Mouse (Mus musculus) forebrain, embryonic 16.5 days (tissue): Measurements from ENCODE around the gene Slc15a5. TPM values are rescaled to one million over a fixed set of nuclear protein-coding genes. Genes with fewer than 3 reads are reported as not detected.

Source experiments
- ATAC-seq: fragments of 200-750 bp; cut with Nextera tagmentation; 2 replicates; pipeline ENCODE4 v1.8.0; 2017; ENCODE audit warnings: mild to moderate bottlenecking, moderate library complexity
- H3K27ac ChIP-seq: fragments of 300-500 bp; sonication (generic); 2 replicates; pipeline ENCODE4 v1.5.1; 2014; ENCODE audit warnings: low read length, control low read depth
- H3K27me3 ChIP-seq: fragments of 300-500 bp; sonication (generic); replicated peaks from 2 replicates; pipeline ENCODE4 v1.6.1; 2014; ENCODE audit warnings: low read length; ENCODE audit not compliant: control insufficient read depth, insufficient read depth
- H3K36me3 ChIP-seq: fragments of 300-500 bp; sonication (generic); 2 replicates; pipeline ENCODE4 v1.6.1; 2014; ENCODE audit not compliant: control insufficient read depth, insufficient read depth
- H3K4me1 ChIP-seq: fragments of 300-500 bp; sonication (generic); replicated peaks from 2 replicates; pipeline ENCODE4 v1.6.1; 2014; ENCODE audit warnings: low read length; ENCODE audit not compliant: control insufficient read depth, insufficient read depth
- H3K4me2 ChIP-seq: fragments of 300-500 bp; sonication (generic); 2 replicates; pipeline ENCODE4 v1.6.1; 2014; ENCODE audit warnings: mild to moderate bottlenecking, low read length, control low read depth
- H3K4me3 ChIP-seq: fragments of 300-500 bp; sonication (generic); replicated peaks from 2 replicates; pipeline ENCODE4 v1.5.1; 2014; ENCODE audit warnings: mild to moderate bottlenecking, low read length, control low read depth
- H3K9ac ChIP-seq: fragments of 300-500 bp; sonication (generic); replicated peaks from 2 replicates; pipeline ENCODE4 v1.6.1; 2014; ENCODE audit warnings: low read depth, low read length, control low read depth
- H3K9me3 ChIP-seq: fragments of 300-500 bp; sonication (generic); 2 replicates; pipeline ENCODE4 v1.6.1; 2016; ENCODE audit warnings: low read length; ENCODE audit not compliant: control insufficient read depth
- WGBS: fragments of 180-500 bp; shearing (Covaris S2); extraction: QIAGEN DNeasy Blood & Tissue Kit; methylation state at CpG from one replicate; pipeline ENCODE4 v1.1.7; 2014; 5-methylcytosine and 5-hydroxymethylcytosine counted together
- polyA plus RNA-seq: library from polyadenylated mRNA; unstranded; fragments of >200 nt; fragmentation: Nextera tagmentation; extraction: Ambion mirVana; gene quantifications from 2 replicates; pipeline ENCODE4 v1.2.1, GENCODE M21; 2015

Slc15a5 gene
- polyA plus RNA-seq, 1 experiment from 2014 or later = 0.39 TPM

- Histone ChIP-seq H3K9ac (no peak overlapping the region), H3K27me3 (no peaks in the 10 kb centered on the region), H3K4me1 (no peaks in the 10 kb centered on the region), H3K27ac (no peak overlapping the region), H3K9me3 (no peaks in the 10 kb centered on the region), H3K4me3 (no peak overlapping the region), H3K4me2 (no peak overlapping the region), H3K36me3 (no peaks in the 10 kb centered on the region)
- WGBS = 26% methylated on average over 13 of the region's 13 CpGs
- no peak for ATAC-seq
Observed at GRCm38 (mm10) chr6:138070720-138071504, 8.8 kb downstream of the Slc15a5 start.

GRCm38 (mm10) chr6:138069921-138070320 lies 9.8 kb downstream of the Slc15a5 start:
- H3K4me2 ChIP-seq = no peak overlapping the region
- no peaks in the 10 kb centered on the region for H3K4me1 ChIP-seq
- peak; percentile 77 for ATAC-seq
- WGBS = 76% methylated on average over 10 of the region's 10 CpGs
- no peak overlapping the region for H3K9ac ChIP-seq
- H3K4me3 ChIP-seq = no peak overlapping the region
- no peaks in the 10 kb centered on the region for H3K9me3 ChIP-seq
- H3K27ac ChIP-seq = 0 out of 2 replicates have a peak overlapping the region, but pooled peaks have one; percentile 18
- H3K27me3 ChIP-seq = no peaks in the 10 kb centered on the region
- no peaks in the 10 kb centered on the region for H3K36me3 ChIP-seq

DNA sequence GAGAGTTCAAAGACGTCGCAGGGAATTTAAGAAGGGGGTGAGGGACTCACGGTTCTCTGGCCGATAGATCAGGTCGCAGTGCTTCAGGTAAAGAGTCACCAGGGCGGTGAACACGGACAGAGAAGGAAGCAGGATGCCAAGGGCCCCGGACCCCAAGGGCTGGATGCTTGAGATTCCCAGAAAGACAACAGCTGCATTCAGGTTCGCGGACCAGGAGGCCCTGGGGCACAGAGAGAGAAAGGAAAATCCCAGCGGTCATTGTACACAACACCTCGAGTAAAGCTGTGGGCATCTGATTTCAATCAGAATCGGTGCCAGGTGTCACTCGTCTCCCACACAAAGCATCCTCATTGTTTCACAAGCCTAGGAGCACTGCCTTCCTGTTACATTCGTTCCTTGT lies 24.1 kb downstream of the Slc15a5 start:
- WGBS = 21% methylated on average over 15 of the region's 15 CpGs
- ATAC-seq = no peak
- H3K9ac ChIP-seq = no peak overlapping the region
- H3K27me3 ChIP-seq = no peaks in the 10 kb centered on the region
- no peak overlapping the region for H3K4me2 ChIP-seq
- H3K9me3 ChIP-seq = no peaks in the 10 kb centered on the region
- H3K4me1 ChIP-seq = no peaks in the 10 kb centered on the region
- no peak overlapping the region for H3K4me3 ChIP-seq
- H3K36me3 ChIP-seq = no peaks in the 10 kb centered on the region
- H3K27ac ChIP-seq = no peak overlapping the region

DNA sequence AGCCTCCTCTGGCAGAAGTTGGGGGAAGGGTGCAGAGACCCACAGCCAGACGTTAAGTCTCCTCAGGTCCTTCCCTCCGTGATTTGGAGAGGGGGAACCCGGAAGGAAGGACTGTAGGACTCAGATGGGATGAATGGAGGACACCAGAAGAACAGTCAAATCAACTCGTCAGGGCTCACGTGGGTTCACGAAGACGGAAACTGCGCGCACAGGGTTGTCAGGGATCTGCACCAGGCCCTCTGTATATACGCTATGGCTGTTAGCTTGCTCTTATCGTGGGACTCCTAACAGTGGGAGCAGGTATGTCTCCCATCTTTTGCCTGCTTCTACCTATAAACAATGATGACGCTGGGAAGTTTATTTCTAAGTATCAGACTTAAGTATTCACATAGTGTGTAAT lies 24.8 kb downstream of the Slc15a5 start:
- H3K36me3 ChIP-seq = no peaks in the 10 kb centered on the region
- no peak overlapping the region for H3K9ac ChIP-seq
- H3K27me3 ChIP-seq = no peaks in the 10 kb centered on the region
- no peak overlapping the region for H3K4me2 ChIP-seq
- no peak overlapping the region for H3K4me3 ChIP-seq
- no peaks in the 10 kb centered on the region for H3K4me1 ChIP-seq
- no peak for ATAC-seq
- H3K27ac ChIP-seq = no peak overlapping the region
- WGBS = 89% methylated on average over 12 of the region's 12 CpGs
- no peaks in the 10 kb centered on the region for H3K9me3 ChIP-seq

DNA sequence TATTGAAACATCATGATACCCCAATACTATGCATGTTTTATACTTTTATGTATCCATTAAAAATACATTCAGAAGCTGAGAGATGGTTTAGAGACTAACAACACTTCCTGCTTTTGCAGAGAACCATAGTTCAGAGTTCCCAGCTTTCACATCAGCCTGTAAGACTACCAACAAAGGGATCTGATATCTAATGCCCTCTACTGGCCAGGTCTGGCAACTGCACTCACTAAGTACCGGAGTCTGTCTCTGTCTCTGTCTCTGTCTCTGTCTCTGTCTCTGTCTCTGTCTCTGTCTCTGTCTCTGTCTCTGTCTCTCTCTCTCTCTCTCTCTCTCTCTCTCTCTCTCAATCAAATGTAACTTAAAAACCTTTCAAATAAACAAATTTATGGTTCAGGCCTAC lies 25.6 kb downstream of the Slc15a5 start:
- no peak overlapping the region for H3K9ac ChIP-seq

DNA sequence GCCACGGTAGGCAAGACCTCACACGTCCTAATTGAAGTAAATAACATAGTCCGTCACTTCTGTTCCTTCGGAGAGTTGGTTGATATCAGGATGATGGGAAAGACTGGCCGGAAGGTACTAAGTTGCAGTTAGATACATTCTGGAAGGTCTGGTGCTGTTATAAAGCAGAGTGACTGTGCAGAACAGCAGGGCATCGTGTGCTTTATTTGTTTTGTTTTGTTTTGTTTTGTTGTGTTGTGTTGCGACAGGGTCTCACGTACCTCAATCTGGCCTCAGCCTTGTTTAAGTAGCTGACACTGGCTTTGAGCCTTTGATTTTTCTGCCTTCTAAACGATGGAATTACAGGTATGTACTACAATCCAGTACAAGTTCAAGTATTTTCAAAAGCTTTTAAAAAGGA lies 26.0 kb downstream of the Slc15a5 start:
- Histone ChIP-seq H3K4me1 (no peaks in the 10 kb centered on the region), H3K27ac (no peak overlapping the region), H3K4me2 (no peak overlapping the region), H3K9ac (no peak overlapping the region), H3K36me3 (no peaks in the 10 kb centered on the region), H3K4me3 (no peak overlapping the region), H3K9me3 (no peaks in the 10 kb centered on the region), H3K27me3 (no peaks in the 10 kb centered on the region)
- WGBS = 89% methylated on average over 9 of the region's 9 CpGs
- ATAC-seq = no peak

More for the DNA sequence above, 25.6 kb downstream of the Slc15a5 start:
- H3K36me3 ChIP-seq = no peaks in the 10 kb centered on the region
- ATAC-seq = no peak
- no peaks in the 10 kb centered on the region for H3K9me3 ChIP-seq
- H3K4me1 ChIP-seq = no peaks in the 10 kb centered on the region
- no peak overlapping the region for H3K4me2 ChIP-seq
- 67% methylated on average over 1 of the region's 1 CpGs for WGBS
- no peak overlapping the region for H3K27ac ChIP-seq
- no peaks in the 10 kb centered on the region for H3K27me3 ChIP-seq
- no peak overlapping the region for H3K4me3 ChIP-seq

GRCm38 (mm10) chr6:138045364-138045763 lies 34.4 kb downstream of the Slc15a5 start:
- H3K27me3 ChIP-seq = no peaks in the 10 kb centered on the region
- H3K9ac ChIP-seq = no peak overlapping the region
- no peak for ATAC-seq
- no peaks in the 10 kb centered on the region for H3K36me3 ChIP-seq
- H3K4me2 ChIP-seq = no peak overlapping the region
- no peak overlapping the region for H3K4me3 ChIP-seq
- WGBS = 94% methylated on average over 2 of the region's 2 CpGs
- no peaks in the 10 kb centered on the region for H3K9me3 ChIP-seq
- H3K27ac ChIP-seq = no peak overlapping the region
- no peaks in the 10 kb centered on the region for H3K4me1 ChIP-seq

- WGBS = 92% methylated on average over 5 of the region's 5 CpGs
- no peak overlapping the region for H3K4me3 ChIP-seq
- no peak for ATAC-seq
Observed at GRCm38 (mm10) chr6:138042891-138043290, 36.8 kb downstream of the Slc15a5 start.

DNA sequence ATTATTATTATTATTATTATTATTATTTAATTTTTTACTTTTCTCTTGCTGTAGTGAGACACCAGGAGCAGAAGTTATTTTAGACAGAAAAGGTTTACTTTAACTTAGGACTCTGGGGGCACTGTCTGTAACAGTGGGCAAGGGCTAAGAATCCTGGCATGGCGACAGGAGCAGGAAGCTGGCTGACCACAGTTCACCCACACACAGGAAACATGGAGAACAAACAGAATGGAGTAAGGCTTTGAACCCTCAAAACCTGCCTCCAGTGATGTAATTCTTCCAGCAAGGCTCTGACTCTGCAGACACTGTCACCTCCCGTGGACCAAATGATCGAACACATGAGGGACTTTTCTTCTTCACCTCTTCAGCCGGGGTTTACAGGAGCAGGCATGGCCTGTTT lies 37.9 kb downstream of the Slc15a5 start:
- H3K4me1 ChIP-seq = no peaks in the 10 kb centered on the region
- no peak for ATAC-seq
- peaks cover 5% of the 10 kb centered on the region; the same call in 1 of the 2 replicates for H3K9me3 ChIP-seq
- no peak overlapping the region for H3K4me3 ChIP-seq
- H3K27me3 ChIP-seq = no peaks in the 10 kb centered on the region
- 92% methylated on average over 4 of the region's 4 CpGs for WGBS
- H3K9ac ChIP-seq = no peak overlapping the region
- H3K4me2 ChIP-seq = no peak overlapping the region
- no peaks in the 10 kb centered on the region for H3K36me3 ChIP-seq
- no peak overlapping the region for H3K27ac ChIP-seq

More at GRCm38 (mm10) chr6:138042891-138043290, 36.8 kb downstream of the Slc15a5 start:
- Histone ChIP-seq H3K4me1 (no peaks in the 10 kb centered on the region), H3K4me2 (no peak overlapping the region), H3K27me3 (no peaks in the 10 kb centered on the region), H3K9me3 (peaks cover 1% of the 10 kb centered on the region; the same call in 1 of the 2 replicates), H3K9ac (no peak overlapping the region), H3K27ac (no peak overlapping the region), H3K36me3 (no peaks in the 10 kb centered on the region)
